Mouse (Mus musculus): Measurements from ENCODE around the gene Ndufa12. TPM values are rescaled to one million over a fixed set of nuclear protein-coding genes. Genes with fewer than 3 reads are reported as not detected.

Ndufa12 gene
- 223 and 328 TPM in 2 replicates for polyA plus RNA-seq (2012; rRNA removed)

- DNase-seq: peak; percentile 97
- H3K27ac ChIP-seq (ENCODE audit: insufficient read depth, low read depth, low read length): peak within 1 kb of the TSS; percentile 92
- peak within 1 kb of the TSS; percentile 81 for H3K4me3 ChIP-seq (ENCODE audit: insufficient read depth, low read depth, low read length)
- no peaks in the 10 kb centered on the region for H3K27me3 ChIP-seq (replicated peaks; ENCODE audit: control insufficient read depth, insufficient read depth, low read length)
- TF ChIP-seq CTCF (conservative IDR thresholded peaks at IDR 0.05; ENCODE audit: insufficient read depth, insufficient read length, low read depth, low read length) (peak; percentile 51), POLR2A (IDR thresholded peaks at IDR 0.05; ENCODE audit: low read depth, low read length) (no peak)
- no peaks in the 10 kb centered on the region for H3K36me3 ChIP-seq (ENCODE audit: control insufficient read depth, insufficient read depth, low read length)
- WGBS: under 1% methylated on average over 46 of the region's 46 CpGs
- peaks cover 11% of the 10 kb centered on the region; the same call in 1 of the 2 replicates for H3K4me1 ChIP-seq (ENCODE audit: control insufficient read depth, insufficient read depth, low read length)
These were observed at the start of gene Ndufa12 for GRCm38 (mm10) chr10:94198482-94199405. Gene Ndufa12, plus strand, starts transcription at chr10:94198720.

- Histone ChIP-seq H3K27ac (ENCODE audit: insufficient read depth, low read depth, low read length) (no peak overlapping the region), H3K36me3 (ENCODE audit: control insufficient read depth, insufficient read depth, low read length) (no peaks in the 10 kb centered on the region), H3K27me3 (replicated peaks; ENCODE audit: control insufficient read depth, insufficient read depth, low read length) (no peaks in the 10 kb centered on the region), H3K4me3 (ENCODE audit: insufficient read depth, low read depth, low read length) (no peak overlapping the region), H3K4me1 (ENCODE audit: control insufficient read depth, insufficient read depth, low read length) (peaks cover 9% of the 10 kb centered on the region)
- no peak for DNase-seq
- TF ChIP-seq POLR2A (IDR thresholded peaks at IDR 0.05; ENCODE audit: low read depth, low read length): no peak
- 52% methylated on average over 4 of the region's 4 CpGs for WGBS
These were observed 47.0 kb upstream of the Ndufa12 start for GRCm38 (mm10) chr10:94151488-94151887.

- TF ChIP-seq CTCF (conservative IDR thresholded peaks at IDR 0.05; ENCODE audit: insufficient read depth, insufficient read length, low read depth, low read length) (no peak), POLR2A (IDR thresholded peaks at IDR 0.05; ENCODE audit: low read depth, low read length) (no peak)
- Histone ChIP-seq H3K27me3 (replicated peaks; ENCODE audit: control insufficient read depth, insufficient read depth, low read length) (no peaks in the 10 kb centered on the region), H3K36me3 (ENCODE audit: control insufficient read depth, insufficient read depth, low read length) (no peaks in the 10 kb centered on the region), H3K4me1 (ENCODE audit: control insufficient read depth, insufficient read depth, low read length) (peaks cover 2% of the 10 kb centered on the region), H3K27ac (ENCODE audit: insufficient read depth, low read depth, low read length) (no peak overlapping the region), H3K4me3 (ENCODE audit: insufficient read depth, low read depth, low read length) (no peak overlapping the region)
- no peak for DNase-seq
These were observed 44.7 kb upstream of the Ndufa12 start for GRCm38 (mm10) chr10:94153841-94154240.

- Histone ChIP-seq H3K4me3 (ENCODE audit: insufficient read depth, low read depth, low read length) (no peak overlapping the region), H3K4me1 (ENCODE audit: control insufficient read depth, insufficient read depth, low read length) (no peaks in the 10 kb centered on the region), H3K36me3 (ENCODE audit: control insufficient read depth, insufficient read depth, low read length) (peaks cover 1% of the 10 kb centered on the region; the same call in 1 of the 2 replicates), H3K27me3 (replicated peaks; ENCODE audit: control insufficient read depth, insufficient read depth, low read length) (no peaks in the 10 kb centered on the region), H3K27ac (ENCODE audit: insufficient read depth, low read depth, low read length) (no peak overlapping the region)
- 84% methylated on average over 6 of the region's 6 CpGs for WGBS
- no peak for TF ChIP-seq CTCF (conservative IDR thresholded peaks at IDR 0.05; ENCODE audit: insufficient read depth, insufficient read length, low read depth, low read length)
- no peak for TF ChIP-seq POLR2A (IDR thresholded peaks at IDR 0.05; ENCODE audit: low read depth, low read length)
- DNase-seq: no peak
These were observed 39.6 kb upstream of the Ndufa12 start for GRCm38 (mm10) chr10:94158962-94159361.

- 93% methylated on average over 4 of the region's 4 CpGs for WGBS
- TF ChIP-seq CTCF (conservative IDR thresholded peaks at IDR 0.05; ENCODE audit: insufficient read depth, insufficient read length, low read depth, low read length): no peak
- TF ChIP-seq POLR2A (IDR thresholded peaks at IDR 0.05; ENCODE audit: low read depth, low read length): no peak
- H3K4me3 ChIP-seq (ENCODE audit: insufficient read depth, low read depth, low read length): no peak overlapping the region
- no peaks in the 10 kb centered on the region for H3K4me1 ChIP-seq (ENCODE audit: control insufficient read depth, insufficient read depth, low read length)
- H3K27me3 ChIP-seq (replicated peaks; ENCODE audit: control insufficient read depth, insufficient read depth, low read length): no peaks in the 10 kb centered on the region
- no peak overlapping the region for H3K27ac ChIP-seq (ENCODE audit: insufficient read depth, low read depth, low read length)
- H3K36me3 ChIP-seq (ENCODE audit: control insufficient read depth, insufficient read depth, low read length): peaks cover 1% of the 10 kb centered on the region; the same call in 1 of the 2 replicates
- DNase-seq: no peak
These were observed 39.1 kb upstream of the Ndufa12 start for GRCm38 (mm10) chr10:94159406-94159805.

GRCm38 (mm10) chr10:94161051-94161765, 37.3 kb upstream of the Ndufa12 start:
- 96% methylated on average over 5 of the region's 5 CpGs for WGBS
- no peak overlapping the region for H3K27ac ChIP-seq (ENCODE audit: insufficient read depth, low read depth, low read length)
- DNase-seq: no peak
- no peak overlapping the region for H3K4me3 ChIP-seq (ENCODE audit: insufficient read depth, low read depth, low read length)
- TF ChIP-seq POLR2A (IDR thresholded peaks at IDR 0.05; ENCODE audit: low read depth, low read length): no peak
- no peak for TF ChIP-seq CTCF (conservative IDR thresholded peaks at IDR 0.05; ENCODE audit: insufficient read depth, insufficient read length, low read depth, low read length)
- H3K36me3 ChIP-seq (ENCODE audit: control insufficient read depth, insufficient read depth, low read length): peaks cover 3% of the 10 kb centered on the region; the same call in 1 of the 2 replicates
- no peaks in the 10 kb centered on the region for H3K4me1 ChIP-seq (ENCODE audit: control insufficient read depth, insufficient read depth, low read length)
- no peaks in the 10 kb centered on the region for H3K27me3 ChIP-seq (replicated peaks; ENCODE audit: control insufficient read depth, insufficient read depth, low read length)

- no peaks in the 10 kb centered on the region for H3K27me3 ChIP-seq (replicated peaks; ENCODE audit: control insufficient read depth, insufficient read depth, low read length)
- H3K36me3 ChIP-seq (ENCODE audit: control insufficient read depth, insufficient read depth, low read length): peaks cover 4% of the 10 kb centered on the region; the same call in 1 of the 2 replicates
- TF ChIP-seq CTCF (conservative IDR thresholded peaks at IDR 0.05; ENCODE audit: insufficient read depth, insufficient read length, low read depth, low read length) (no peak), POLR2A (IDR thresholded peaks at IDR 0.05; ENCODE audit: low read depth, low read length) (no peak)
- H3K27ac ChIP-seq (ENCODE audit: insufficient read depth, low read depth, low read length): no peak overlapping the region
- DNase-seq: no peak
- WGBS: 95% methylated on average over 7 of the region's 7 CpGs
- no peaks in the 10 kb centered on the region for H3K4me1 ChIP-seq (ENCODE audit: control insufficient read depth, insufficient read depth, low read length)
- no peak overlapping the region for H3K4me3 ChIP-seq (ENCODE audit: insufficient read depth, low read depth, low read length)
These were observed 36.5 kb upstream of the Ndufa12 start for GRCm38 (mm10) chr10:94162031-94162430.
